8 mouse cellular contexts compared by ENCODE assay signal in the genomic region with DNA sequence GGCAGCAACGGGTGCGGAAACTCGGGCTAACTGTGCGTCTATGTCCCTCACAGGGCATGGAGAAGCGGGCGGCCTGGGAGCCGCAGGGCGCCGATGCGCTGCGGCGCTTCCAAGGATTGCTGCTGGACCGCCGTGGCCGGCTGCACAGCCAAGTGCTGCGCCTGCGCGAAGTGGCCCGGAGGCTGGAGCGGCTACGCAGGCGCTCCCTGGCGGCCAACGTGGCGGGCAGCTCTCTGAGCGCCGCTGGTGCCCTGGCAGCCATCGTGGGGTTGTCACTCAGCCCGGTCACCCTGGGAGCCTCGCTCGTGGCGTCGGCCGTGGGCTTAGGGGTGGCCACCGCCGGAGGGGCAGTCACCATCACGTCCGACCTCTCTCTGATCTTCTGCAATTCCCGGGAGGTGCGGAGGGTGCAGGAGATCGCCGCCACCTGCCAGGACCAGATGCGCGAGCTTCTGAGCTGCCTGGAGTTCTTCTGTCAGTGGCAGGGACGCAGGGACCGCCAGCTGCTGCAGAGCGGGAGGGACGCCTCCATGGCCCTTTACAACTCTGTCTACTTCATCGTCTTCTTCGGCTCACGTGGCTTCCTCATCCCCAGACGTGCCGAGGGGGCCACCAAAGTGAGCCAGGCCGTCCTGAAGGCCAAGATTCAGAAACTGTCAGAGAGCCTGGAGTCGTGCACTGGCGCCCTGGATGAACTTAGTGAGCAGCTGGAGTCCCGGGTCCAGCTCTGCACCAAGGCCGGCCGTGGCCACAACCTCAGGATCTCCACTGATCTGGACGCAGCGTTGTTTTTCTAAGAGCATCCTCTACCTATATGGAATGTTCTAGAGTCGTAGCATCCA. TPM values are rescaled to one million over a fixed set of nuclear protein-coding genes. Genes with fewer than 3 reads are reported as not detected.
DNase-seq lines count a peak whose midpoint lies in the region; ATAC-seq lines count a peak whose summit lies in the region.

No protein-coding gene starts in this region.

- peak overlapping the region; percentile 80 for H3K9ac ChIP-seq in hindbrain, embryonic 16.5 days (ENCODE audit: low read depth, low read length)

- no peaks in the 10 kb centered on the region for H3K27me3 ChIP-seq in hindbrain, embryonic 16.5 days (replicated peaks; ENCODE audit: control insufficient read depth, insufficient read depth, low read length)

- H3K9me3 ChIP-seq in hindbrain, embryonic 16.5 days (ENCODE audit: control insufficient read depth, low read length): no peaks in the 10 kb centered on the region

- peak overlapping the region; percentile 68 for H3K27ac ChIP-seq in hindbrain, embryonic 16.5 days (ENCODE audit: low read depth, low read length)

- H3K36me3 ChIP-seq in hindbrain, embryonic 16.5 days (ENCODE audit: control insufficient read depth, insufficient read depth, low read length): no peaks in the 10 kb centered on the region

- H3K4me3 ChIP-seq in hindbrain, embryonic 16.5 days (ENCODE audit: low read length): peak overlapping the region; percentile 68

- peaks cover 4% of the 10 kb centered on the region; the same call in 1 of the 2 replicates for H3K4me1 ChIP-seq in hindbrain, embryonic 16.5 days (ENCODE audit: control insufficient read depth, insufficient read depth, low read depth, low read length)

- ATAC-seq in hindbrain, embryonic 16.5 days: peak; percentile 93

- 3% methylated on average over 58 of the region's 62 CpGs for WGBS in hindbrain, embryonic 16.5 days

- H3K4me2 ChIP-seq in hindbrain, embryonic 16.5 days (ENCODE audit: low read length): peak overlapping the region; percentile 83

- peak; percentile 76 for DNase-seq in T-cell, adult 2 months (ENCODE audit: low spot score)
- peak; percentile 73 to 87 for DNase-seq in cerebellum, postnatal 4 days (ENCODE audit: low spot score in 2 of 2)
- peak; percentile 87 for DNase-seq in gastrocnemius, adult 18-20 months (ENCODE audit: low spot score)
- DNase-seq in left cerebral cortex, adult 11 months (ENCODE audit: low spot score): peak; percentile 77
- peak; percentile 94 for DNase-seq in lung, postnatal 4 days
- peak; percentile 94 for DNase-seq in retina, postnatal 1 day
- peak; percentile 92 for DNase-seq in thymus, postnatal 4 days

RNA-seq across cellular contexts. Expression of a gene that starts 2.2 kb away (rescaled TPM):
- total RNA-seq in gastrocnemius, adult 18-20 months (2021): 1 to 10 TPM; 1.6 to 4.9 TPM
- polyA plus RNA-seq in hindbrain, embryonic 16.5 days (2015; fragmentation: Nextera tagmentation; extraction: Ambion mirVana): 4.4 and 5.7 TPM in 2 replicates

RNA-seq across cellular contexts. Expression of a gene that starts 27.7 kb away (rescaled TPM):
- 10 to 100 TPM; 24.3 to 24.9 TPM for total RNA-seq in gastrocnemius, adult 18-20 months (2021)
- 74.2 and 78.7 TPM in 2 replicates for polyA plus RNA-seq in hindbrain, embryonic 16.5 days (2015; fragmentation: Nextera tagmentation; extraction: Ambion mirVana)

Comparison
In these comparisons a context has a peak if more than half of its experiments do, and no peak if none do; other contexts are left out.
1. Peak in every context shown above with its lines: DNase-seq, ATAC-seq, H3K4me3 ChIP-seq and H3K27ac ChIP-seq.